Mouse (Mus musculus) lung, adult 2 months (tissue): ENCODE results near the gene Tbc1d23.

Experiments
- CTCF ChIP-seq: fragments of 200-500 bp; IDR thresholded peaks from 2 replicates; pipeline ENCODE4 v1.5.1; 2011; ENCODE audit warnings: mild to moderate bottlenecking, low read length, control low read depth; ENCODE audit not compliant: insufficient read depth
- POLR2A ChIP-seq: fragments of 200-500 bp; IDR thresholded peaks from 2 replicates; pipeline ENCODE4 v1.6.1; 2011; ENCODE audit warnings: low read depth, mild to moderate bottlenecking, control low read depth, low read length, borderline replicate concordance; ENCODE audit errors: extremely low read depth

- TF ChIP-seq POLR2A (no peak), CTCF (no peak)
These were observed 40.1 kb downstream of the Tbc1d23 start for GRCm38 (mm10) chr16:57191214-57191613.
